Mouse (Mus musculus): ENCODE data around the gene Aldh3b1.

DNA sequence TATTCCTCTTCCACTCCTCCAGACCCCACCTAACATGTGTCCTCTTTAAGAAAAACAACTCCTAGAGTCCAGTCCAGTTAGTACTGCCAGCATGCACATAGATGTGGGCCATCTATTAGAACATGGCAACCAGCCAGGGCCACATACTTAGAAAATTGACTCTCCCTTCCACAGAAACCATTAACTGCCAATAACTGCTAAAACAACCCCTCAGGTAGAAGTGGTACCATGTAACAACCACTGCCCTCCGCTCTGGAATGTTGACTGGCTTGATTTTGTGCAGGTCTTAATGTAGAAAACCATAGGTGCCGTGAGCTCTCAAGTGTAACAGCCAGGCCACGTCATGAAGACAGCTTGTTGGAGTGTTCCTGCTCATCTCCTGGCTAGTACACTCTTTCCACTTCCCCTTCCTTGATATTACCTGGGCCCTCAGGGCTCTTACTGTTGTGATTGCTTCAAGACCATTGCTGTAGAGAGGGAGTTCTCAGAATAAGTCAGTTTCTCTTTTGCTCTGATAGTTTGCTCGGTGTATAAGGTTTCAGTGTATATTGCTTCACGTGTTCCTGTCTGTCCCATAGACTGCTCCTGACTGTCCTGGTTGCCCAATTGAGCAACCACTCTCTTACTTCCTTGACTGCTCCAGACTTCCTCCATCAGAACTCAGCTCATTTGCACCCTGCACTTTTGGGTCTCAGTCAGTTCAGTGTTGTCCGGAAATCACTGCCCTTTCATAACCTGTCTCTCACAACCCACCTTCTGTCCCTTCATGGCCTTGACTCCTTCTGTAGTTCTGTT is 49.4 kb downstream of the Aldh3b1 start:
- no peak for TF ChIP-seq POLR2A (IDR thresholded peaks at IDR 0.05; ENCODE audit: borderline replicate concordance, control insufficient read depth, low read depth, low read length)
- no peak for TF ChIP-seq CTCF (IDR thresholded peaks at IDR 0.05; ENCODE audit: control insufficient read depth, insufficient read depth, low read length)
